Mouse (Mus musculus) common myeloid progenitor, adult 5-6 weeks (primary cell): ENCODE results near the gene Hgfac. TPM values are rescaled to one million over a fixed set of nuclear protein-coding genes. Genes with fewer than 3 reads are reported as not detected.

Experiments used
- ATAC-seq: replicated peaks from 2 replicates; pipeline ENCODE4 v1.8.0; 2016; ENCODE audit warnings: low read depth, mild to moderate bottlenecking, moderate TSS enrichment, inconsistent platforms; ENCODE audit not compliant: poor library complexity, severe bottlenecking
- total RNA-seq: library from RNA; stranded (forward); fragments of 200-1000, 187-1606 nt; gene quantifications from 2 replicates; pipeline ENCODE4 v1.2.3, GENCODE M21; 2017

Gene Hgfac
- total RNA-seq, 1 experiment from 2014 or later: 0.18 TPM

DNA sequence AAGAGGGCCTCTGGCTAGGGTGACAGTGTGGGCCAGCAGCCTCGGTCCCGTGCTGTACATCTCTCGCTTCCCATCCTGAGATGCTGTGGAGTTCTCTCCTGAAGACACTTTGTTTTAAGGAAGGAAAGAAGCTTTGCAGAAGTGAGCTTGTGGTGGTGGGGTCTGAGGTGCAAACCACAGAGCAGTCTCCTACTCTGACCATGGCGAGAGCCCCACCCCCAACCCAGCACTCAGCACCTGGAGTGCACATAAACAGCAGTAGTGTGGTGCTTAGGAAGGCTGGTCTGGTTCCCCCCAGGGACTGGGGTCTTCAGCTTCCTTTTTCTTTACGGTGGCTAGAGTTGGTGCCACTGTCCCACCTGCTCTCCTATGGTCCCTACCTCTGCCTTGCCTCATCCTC, 6.2 kb upstream of the Hgfac start:
- peak; percentile 27 for ATAC-seq

DNA sequence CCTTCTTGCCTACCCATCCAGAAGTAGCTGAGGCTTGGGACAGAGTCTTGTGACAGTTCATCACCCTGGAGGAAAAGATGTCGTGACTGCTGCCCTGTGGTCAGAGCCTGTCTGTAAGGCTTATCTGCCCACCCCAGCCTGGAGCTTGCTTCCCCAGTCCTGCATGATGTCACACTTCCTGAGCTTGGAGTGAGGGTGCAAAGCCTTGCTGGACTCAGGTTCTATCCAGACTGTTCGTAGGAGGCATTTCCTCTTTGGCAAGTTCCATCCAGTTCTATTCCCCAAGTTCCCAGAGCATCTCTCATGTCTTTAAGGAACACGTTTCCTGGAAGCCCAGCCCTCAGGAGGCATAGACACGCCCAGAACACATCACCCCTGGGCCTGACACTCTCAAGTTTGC, 5.5 kb upstream of the Hgfac start:
- ATAC-seq: peak; percentile 78

DNA sequence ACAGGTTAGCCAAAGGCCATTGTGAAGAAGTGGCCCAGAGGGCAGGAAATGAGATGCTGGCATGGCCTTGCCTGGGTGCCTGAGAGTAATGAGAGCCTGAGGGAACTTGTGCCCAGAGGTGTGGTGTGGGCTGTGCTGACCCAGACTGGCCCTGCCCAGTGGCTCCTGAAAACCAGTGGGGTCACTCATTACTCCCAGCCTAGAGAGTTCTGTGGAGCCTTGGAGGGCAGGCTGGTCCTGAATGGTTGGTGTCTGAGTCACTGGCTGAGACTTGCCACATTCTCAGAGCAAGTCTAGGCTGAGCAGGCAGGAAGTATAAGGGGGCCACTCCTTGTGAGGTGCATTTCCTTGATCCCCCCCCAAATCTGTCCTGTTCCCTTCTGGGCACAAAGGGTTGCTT, 3.9 kb upstream of the Hgfac start:
- no peak for ATAC-seq

DNA sequence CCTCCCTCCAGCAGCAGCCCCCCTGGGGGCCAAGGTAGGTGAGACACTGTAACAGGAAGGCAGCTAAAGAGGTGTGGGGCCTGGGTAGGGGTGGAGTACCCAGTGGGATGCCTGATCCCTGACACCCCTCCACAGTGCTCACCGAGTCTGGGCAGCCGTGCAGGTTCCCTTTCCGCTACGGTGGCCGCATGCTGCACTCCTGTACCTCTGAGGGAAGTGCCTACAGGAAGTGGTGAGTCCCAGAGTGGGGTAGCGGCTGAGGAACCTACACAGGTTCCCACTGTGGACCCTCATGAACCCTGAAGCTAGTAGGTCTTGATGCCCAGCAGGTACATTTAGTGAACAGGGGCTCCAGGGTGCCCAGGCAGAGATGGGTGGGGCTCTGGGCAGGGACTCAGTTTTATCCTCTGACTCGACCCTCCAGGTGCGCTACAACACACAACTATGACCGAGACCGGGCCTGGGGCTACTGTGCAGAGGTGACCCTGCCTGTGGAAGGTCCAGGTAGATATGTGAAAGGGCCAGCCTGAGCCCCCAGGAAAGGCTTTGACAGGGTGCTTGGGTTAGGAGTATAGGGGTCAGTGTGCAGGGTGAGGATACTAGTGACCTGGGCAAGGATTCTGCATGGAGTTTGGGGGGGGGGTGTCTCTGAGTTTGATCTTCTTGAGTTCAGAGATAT, 1.3 kb downstream of the Hgfac start:
- ATAC-seq: peak; percentile 31

DNA sequence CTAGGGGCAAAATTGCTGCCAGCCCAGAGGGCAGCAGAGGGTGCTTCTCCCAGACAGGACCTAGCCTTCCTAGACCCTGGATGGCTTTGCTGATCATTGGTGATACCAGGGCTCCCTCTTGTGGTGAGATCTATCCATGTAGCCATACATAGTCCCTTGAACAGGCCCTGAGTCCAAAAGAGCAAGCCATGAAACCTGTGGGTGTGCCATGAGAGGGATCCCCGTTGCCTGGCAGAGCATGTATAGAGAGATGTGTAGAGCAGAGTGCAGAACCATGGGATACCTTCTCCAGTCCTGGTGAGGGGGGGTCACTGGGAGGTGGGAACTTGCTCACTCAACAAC, 1.8 kb downstream of the Hgfac start:
- peak; percentile 84 for ATAC-seq

DNA sequence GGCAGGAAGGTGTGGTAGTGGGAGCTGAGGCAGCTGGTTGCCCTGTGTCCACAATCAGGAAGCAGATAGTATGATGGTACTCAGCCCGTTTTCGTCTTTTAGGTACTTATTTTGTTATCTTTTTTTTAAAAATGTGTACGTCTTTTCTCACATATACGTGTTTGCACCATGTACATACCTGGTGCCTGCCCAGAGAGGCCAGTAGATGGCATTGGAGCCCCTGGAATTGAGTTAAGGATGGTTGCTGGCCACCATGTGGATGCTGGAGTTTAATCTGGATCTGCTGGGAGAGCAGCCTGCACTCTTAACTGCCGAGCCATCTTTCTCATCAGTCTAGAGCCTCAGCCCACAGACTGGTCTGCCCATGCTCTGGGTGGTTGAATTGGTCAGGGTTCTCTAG, 9.2 kb downstream of the Hgfac start:
- ATAC-seq: no peak

DNA sequence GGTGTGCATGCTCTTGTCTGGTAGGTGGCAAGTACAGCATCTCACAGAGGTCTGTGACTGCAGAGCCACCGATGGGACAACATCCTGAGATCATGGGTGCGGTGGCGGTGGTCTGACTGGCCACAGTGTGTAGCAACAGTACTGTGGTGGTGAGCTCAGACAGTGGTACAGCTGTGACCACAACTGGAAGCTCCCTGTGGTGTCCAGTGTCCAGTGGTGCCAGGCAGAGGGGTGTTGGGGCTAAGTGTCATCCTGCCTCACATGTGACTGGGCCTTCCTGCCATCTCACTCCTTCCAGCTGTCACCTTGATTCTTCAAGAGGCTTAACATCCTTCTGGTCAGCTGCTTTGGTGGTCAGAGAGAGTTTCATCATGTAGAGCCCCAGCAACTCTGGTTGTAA, 13.3 kb downstream of the Hgfac start:
- ATAC-seq: no peak

DNA sequence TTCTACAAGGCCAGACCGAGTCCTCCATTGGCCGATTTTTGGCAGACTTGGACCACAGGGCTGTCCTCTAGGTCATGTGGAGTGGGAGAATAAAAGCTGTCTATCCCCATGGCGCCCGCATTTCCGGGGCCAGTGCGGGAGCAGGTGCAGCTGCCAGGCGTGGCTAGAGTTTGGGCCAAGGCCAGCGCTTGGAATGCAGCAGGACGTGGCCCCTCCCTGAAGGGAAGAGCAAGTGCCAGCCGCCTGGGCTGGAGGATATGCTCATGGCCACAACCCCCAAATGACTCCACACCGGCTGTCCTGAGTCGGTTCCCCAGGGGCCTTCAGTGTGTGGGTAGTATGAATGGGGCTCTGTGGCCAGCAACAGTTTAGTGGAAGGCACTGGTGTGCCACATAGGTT, 13.8 kb downstream of the Hgfac start:
- ATAC-seq: no peak

DNA sequence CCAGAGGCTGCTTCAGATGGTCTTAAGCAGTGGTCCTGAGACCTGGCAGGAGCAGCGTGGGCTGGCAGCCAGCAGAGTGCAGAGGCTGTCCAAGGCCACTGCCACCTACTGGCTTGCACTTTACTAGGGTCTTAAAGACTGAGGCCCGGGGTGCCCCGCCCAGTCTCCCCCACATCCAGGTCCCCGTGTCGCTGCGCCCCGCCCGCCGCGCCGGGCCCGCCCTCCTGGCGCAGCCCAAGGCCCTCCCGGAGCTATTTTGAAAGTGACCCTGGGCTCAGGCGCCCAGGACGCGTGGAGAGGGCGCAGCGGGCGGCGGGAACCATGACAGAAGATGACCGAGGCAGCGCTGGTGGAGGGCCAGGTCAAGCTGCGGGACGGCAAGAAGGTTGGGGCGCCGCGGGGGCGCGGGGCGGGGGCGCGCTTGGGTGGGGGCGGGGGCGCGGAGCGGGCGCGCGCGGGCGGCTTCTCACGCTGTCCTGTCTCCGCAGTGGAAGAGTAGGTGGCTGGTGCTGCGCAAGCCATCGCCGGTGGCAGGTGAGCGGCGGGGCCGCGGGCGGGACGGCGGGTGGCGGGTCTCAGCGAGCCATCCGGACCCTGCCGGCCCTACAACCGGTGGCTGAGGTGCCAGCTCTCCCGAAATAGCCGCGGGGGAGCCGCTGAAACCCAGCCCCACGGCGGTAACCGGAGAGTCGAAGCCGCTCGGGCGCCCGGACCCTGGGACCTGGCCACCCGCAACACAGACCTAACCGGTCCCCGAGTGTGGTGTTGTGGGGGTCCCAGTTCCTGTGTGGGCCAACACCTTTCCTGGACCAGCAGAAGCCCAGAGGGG, 15.5 kb downstream of the Hgfac start, which contains the start of gene Dok7:
Gene Dok7 (plus strand): TSS at position 163 of the 829 bp plus-strand sequence.
- ATAC-seq: peak; percentile 68

DNA sequence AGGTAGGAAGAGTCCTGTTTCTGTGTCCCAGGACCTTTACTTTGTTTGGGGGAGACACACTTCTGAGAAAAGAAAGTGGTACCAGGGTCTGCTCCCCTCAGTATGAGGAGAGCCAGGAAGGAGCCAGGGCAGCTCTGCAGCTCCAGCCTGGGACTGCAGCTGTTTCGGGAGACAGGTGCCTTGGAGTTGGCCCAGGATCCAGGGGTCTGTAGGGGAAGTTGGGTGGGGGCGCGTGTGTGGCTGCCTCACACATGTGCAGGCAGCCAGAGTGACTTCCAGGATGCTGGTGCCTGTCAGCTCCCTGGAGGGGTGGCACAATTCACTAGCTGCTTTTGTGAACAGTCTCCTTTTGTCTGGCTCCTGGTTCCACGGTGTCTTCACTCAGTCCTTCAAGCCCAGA, 16.3 kb downstream of the Hgfac start:
- no peak for ATAC-seq

DNA sequence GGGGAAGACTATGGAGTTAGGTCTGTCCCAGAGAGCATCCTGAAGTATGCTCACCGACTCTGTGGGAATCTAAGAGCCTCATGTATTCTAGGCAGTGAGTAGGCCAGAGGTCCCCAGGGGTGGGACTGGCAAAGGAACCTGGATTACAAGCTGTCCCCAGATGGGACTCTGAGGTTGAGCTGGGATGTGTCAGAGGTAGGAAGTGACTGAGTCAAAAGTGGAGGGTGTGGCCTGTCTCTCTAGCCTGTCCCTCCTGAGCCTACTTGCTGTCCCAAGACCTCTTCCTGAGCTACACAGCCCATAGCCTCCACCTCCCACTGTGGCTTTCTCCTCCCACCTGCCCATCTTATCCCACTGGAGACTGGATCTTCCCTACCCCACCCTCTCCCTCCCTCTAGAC, 16.9 kb downstream of the Hgfac start:
- ATAC-seq: no peak

DNA sequence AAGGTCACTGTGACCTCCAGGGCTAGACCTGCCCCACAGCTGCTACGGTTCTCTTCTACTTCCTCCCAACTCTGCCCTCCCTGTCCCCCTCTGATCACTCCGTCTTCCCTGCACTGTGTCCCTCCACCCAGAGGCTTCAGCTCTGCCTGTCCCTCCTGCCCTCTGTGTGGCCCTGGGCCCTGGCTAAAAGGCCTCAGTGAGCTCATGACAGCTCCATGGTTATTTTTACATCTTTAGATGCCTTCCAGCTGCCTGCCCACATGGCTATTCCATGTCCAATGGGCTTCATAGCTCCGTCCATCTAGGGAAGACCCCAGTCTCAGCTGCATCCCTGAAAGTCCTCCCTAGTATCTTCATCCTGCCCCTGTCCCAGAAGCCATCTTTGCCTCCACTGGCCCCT, 18.8 kb downstream of the Hgfac start:
- ATAC-seq: no peak

DNA sequence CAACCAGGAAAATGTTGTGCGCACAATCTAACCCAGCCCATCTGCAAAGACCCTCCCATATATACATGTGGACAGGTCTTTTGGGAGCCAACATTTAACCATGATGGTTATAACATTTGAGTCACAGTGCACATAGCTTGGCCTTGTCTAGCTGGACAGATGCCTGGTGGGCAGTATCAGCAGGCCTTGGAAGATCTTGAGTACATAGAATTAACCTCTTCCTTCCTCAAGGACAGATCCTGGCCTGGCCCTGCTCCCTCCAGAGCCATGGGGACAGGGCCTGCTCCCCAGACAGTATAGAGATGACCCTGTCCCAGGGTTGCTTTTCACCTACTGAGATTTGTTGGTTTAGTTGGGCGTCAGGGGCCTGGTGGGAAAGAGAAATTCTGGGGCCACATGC, 28.5 kb downstream of the Hgfac start:
- no peak for ATAC-seq

DNA sequence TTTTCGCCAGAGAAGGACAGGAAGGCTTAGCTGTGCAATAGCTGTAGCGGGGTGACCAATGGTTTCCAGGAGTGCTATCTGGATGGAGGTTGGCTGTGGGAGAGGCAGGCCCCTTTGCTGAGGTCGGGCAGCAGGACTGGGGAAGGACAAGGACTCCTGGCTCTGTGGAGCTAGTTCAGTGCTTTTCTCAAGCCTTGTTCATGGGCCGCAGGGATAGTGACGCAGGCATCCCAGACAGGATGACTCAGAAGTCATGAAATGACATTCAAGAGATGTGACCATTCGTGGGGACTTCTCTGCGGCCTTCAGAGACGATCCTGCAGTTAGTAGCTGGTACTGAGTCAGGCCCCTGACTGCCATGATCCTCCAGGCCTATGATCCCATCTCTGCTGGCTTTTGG, 29.0 kb downstream of the Hgfac start:
- ATAC-seq: no peak

DNA sequence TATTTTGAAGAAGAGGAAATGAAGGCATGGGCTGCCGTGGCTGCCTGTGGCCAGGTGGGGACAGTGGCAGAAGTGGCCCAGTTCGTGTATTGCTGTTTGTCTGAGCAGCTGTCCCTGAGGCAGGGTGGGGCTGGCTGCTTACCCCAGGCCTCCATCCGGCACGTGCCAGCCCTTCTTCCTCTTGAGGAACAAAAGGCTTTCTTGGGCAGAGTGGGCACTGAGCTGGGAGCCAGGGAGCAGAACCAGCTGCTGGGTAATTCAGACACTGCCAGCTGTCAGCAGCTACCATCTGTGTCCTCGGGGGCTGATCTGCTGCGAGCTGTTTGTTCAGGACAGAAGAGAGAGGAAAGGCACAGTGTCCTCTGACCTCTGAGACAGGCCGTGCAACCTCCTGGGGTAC, 29.6 kb downstream of the Hgfac start:
- no peak for ATAC-seq

DNA sequence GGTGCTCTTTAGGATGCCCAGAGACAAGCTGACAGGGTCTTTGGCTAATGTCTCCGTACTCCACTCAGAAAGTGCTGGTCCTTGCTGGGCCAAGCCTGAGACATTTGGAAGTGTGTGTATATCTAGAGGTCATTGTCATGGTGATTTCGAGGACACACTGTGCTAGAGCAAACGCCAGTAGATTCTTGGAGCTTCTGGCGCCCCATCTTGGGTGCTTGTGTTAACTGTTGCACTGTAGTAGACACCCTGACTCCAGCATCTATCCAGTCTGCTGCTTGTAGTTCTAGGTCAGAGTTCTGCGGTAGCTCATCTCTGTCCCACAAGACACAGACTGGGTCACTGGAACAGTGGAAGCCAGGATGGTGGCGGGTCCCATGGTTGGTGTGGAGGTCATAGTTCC, 30.5 kb downstream of the Hgfac start:
- ATAC-seq: no peak

DNA sequence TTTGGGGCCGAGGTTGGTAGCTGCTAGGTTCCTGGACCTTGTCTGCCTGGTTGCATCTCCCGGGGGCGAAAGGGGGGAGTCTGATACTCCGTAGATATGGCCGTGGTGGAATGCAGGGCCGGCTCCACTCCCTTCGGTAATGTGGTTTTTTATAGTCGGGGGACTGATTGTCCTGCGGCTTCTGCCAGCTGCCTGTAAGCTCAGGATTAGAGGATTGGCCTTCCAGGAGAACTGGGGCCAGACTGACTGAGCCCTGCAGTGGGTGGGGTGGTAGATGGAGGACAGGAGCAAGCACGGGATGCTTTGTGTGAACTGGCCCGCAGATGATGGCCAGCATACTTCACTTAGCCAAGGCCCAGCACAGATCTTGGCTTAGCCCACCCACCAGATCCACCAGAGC, 31.9 kb downstream of the Hgfac start:
- no peak for ATAC-seq

DNA sequence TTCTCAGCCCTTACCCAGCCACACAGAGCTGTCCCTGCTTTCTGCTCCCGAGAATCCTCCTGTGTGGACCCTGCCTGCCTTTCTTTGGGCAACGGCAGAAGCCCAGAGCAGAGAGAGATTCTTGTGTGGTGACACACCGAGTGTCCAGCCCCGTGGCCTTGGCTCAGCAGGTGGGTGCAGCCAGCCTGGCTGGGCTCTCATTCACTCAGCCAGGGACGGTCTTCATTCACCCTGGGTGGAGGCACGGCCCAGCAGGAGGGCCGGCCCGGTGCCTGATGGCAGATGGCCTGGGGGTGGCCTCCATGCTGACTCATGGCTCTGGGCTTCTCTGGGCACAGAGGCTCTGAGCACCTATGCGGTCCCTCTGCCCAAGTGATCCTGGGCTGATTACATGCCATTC, 32.7 kb downstream of the Hgfac start:
- no peak for ATAC-seq

DNA sequence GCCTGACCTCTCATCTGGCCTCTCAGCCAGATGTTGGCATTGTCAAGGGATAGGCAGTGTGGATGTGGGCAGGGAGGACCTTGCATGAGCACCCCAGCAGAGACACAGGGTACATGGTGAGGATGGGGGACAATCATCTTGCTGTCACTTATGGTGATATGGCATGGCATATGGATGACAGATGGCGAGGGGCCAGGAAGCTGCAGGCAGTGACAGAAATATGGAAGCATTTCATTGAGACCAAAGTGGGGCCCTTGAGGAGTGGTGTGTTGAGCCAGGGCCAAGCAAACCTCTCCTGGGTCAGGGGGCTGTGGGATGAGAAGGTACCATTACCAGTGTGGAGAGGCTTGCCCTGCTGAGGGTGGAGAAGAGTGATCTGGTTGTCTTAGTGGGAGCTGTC, 35.1 kb downstream of the Hgfac start:
- ATAC-seq: no peak

DNA sequence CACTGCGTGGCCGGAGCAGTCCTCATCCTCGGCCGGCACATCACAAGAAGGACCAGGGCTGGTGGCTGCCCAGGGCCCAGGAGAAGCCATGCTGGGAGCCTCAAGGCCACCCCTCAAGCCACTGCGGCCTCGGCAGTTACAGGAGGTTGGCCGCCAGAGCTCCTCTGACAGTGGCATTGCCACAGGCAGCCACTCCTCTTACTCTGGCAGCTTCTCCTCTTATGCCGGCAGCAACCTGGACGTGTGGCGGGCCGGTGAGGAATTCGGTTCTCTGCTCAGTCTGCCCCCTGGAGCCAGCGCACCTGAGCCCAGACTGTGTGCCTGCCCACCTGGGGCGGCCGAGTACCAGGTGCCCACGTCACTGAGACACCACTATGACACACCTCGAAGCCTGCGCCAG, 37.8 kb downstream of the Hgfac start:
- no peak for ATAC-seq

DNA sequence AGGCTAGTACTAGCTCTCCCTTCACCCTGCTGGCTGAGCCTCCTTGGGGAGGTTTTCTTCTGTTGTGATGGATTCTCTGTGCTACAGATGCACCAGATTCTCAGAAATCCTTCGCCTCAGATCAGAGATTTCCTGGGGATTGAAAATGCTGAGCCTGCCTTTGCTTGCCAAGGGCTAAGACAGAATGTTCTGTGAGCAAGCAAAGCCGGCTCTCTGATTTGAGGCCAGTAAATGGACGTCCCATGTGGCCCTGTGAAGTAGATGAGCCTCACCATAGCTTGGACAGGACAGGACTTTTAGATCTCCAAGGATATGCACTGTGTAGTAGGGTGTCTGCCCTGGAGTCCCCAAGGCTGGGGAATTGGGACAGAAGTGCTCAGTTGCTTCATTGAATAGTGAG, 43.6 kb downstream of the Hgfac start:
- no peak for ATAC-seq
